Mouse (Mus musculus): ENCODE results near the gene Pgam1. TPM values are rescaled to one million over a fixed set of nuclear protein-coding genes. Genes with fewer than 3 reads are reported as not detected.

Gene Pgam1
- polyA plus RNA-seq, 1 experiment from 2014 or later, result 577 TPM

DNA sequence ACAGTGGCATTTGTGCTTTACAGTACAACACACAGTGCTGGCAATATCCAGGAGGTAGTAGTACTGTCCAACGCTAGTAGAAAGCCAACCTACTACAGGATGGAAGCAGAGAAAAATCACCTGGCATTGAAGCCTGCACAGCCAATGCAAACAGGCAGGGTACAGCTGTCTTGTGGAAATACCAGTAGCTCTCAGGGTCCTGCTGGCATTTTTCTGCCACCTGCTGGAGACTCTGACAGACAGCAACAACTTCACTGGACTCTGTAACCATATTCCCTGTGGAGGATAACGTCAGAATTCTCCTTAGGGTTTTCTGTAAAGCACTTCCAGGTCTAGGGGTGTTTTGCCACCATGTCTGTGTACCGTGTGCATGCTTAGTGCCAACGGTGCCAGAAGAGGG lies 40.6 kb downstream of the Pgam1 start:
- Histone ChIP-seq H3K4me2 (replicated peaks) (no peak overlapping the region), H3K27me3 (replicated peaks) (no peaks in the 10 kb centered on the region), H3K27ac (no peak overlapping the region), H3K9me3 (no peaks in the 10 kb centered on the region), H3K4me3 (no peak overlapping the region), H3K36me3 (peaks cover 94% of the 10 kb centered on the region), H3K9ac (no peak overlapping the region), H3K4me1 (no peaks in the 10 kb centered on the region)
- 82% methylated on average over 4 of the region's 4 CpGs for WGBS
- ATAC-seq (ENCODE audit: low FRiP score, low read depth), result no peak

DNA sequence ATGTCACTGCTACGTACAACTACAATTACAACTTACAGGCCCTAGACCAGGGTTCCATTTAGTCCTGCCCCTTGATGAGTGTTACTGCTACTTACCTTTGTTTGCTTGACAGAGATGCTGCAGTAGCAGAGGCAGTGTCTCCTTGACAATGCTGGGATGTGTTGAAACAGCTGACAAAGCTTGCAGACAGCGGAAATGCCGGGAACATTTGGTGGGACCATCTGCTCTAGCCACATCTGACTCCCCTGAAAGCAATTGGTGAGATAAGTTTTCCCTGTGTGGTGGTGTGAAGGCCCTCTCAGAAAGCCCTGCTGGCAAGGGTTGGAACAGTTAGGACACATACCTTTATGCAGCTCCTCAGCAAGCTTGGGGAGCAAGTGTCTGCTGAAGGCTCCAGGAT lies 41.9 kb downstream of the Pgam1 start:
- H3K36me3 ChIP-seq, result peaks cover 89% of the 10 kb centered on the region
- 86% methylated on average over 3 of the region's 3 CpGs for WGBS
- H3K9me3 ChIP-seq, result no peaks in the 10 kb centered on the region
- no peak for ATAC-seq (ENCODE audit: low FRiP score, low read depth)
- no peak overlapping the region for H3K27ac ChIP-seq
- no peaks in the 10 kb centered on the region for H3K4me1 ChIP-seq
- H3K4me3 ChIP-seq, result no peak overlapping the region
- no peak overlapping the region for H3K4me2 ChIP-seq (replicated peaks)
- H3K9ac ChIP-seq, result no peak overlapping the region
- no peaks in the 10 kb centered on the region for H3K27me3 ChIP-seq (replicated peaks)

Other genes starting within 250 kb of the Pgam1 start
- 24.0 and 26.2 TPM in 2 replicates for gene Slit1, start 168.3 kb upstream of the Pgam1 start, polyA plus RNA-seq (2016; fragmentation: Nextera tagmentation; extraction: Ambion mirVana)
- 21.2 and 22.0 TPM in 2 replicates for gene Arhgap19, start 109.9 kb upstream of the Pgam1 start, polyA plus RNA-seq (2016; fragmentation: Nextera tagmentation; extraction: Ambion mirVana)
- gene Frat1, start 82.0 kb upstream of the Pgam1 start, polyA plus RNA-seq (2016; fragmentation: Nextera tagmentation; extraction: Ambion mirVana), result 15.2 and 19.1 TPM in 2 replicates
- 19.3 and 19.7 TPM in 2 replicates for gene Frat2, start 63.8 kb upstream of the Pgam1 start, polyA plus RNA-seq (2016; fragmentation: Nextera tagmentation; extraction: Ambion mirVana)
- gene Rrp12, start 15.8 kb upstream of the Pgam1 start, polyA plus RNA-seq (2016; fragmentation: Nextera tagmentation; extraction: Ambion mirVana), result 19.6 and 20.4 TPM in 2 replicates
- 67.0 and 68.3 TPM in 2 replicates for gene Exosc1, start 21.5 kb downstream of the Pgam1 start, polyA plus RNA-seq (2016; fragmentation: Nextera tagmentation; extraction: Ambion mirVana)
- 79.2 and 82.1 TPM in 2 replicates for gene Zdhhc16, start 21.6 kb downstream of the Pgam1 start, polyA plus RNA-seq (2016; fragmentation: Nextera tagmentation; extraction: Ambion mirVana)
- gene Mms19, start 69.2 kb downstream of the Pgam1 start, polyA plus RNA-seq (2016; fragmentation: Nextera tagmentation; extraction: Ambion mirVana), result 34.7 and 38.4 TPM in 2 replicates
- gene Ubtd1, start 69.8 kb downstream of the Pgam1 start, polyA plus RNA-seq (2016; fragmentation: Nextera tagmentation; extraction: Ambion mirVana), result 16.9 and 17.6 TPM in 2 replicates
- gene Ankrd2, start 124.1 kb downstream of the Pgam1 start, polyA plus RNA-seq (2016; fragmentation: Nextera tagmentation; extraction: Ambion mirVana), result 0.18 TPM in 1 of 2 replicates, not detected in the other
- 0.98 and 1.0 TPM in 2 replicates for gene Hoga1, start 133.7 kb downstream of the Pgam1 start, polyA plus RNA-seq (2016; fragmentation: Nextera tagmentation; extraction: Ambion mirVana)
- gene 4933411K16Rik, start 140.3 kb downstream of the Pgam1 start, polyA plus RNA-seq (2016; fragmentation: Nextera tagmentation; extraction: Ambion mirVana), result not detected in 2 replicates
- 93.6 and 98.9 TPM in 2 replicates for gene Morn4, start 174.4 kb downstream of the Pgam1 start, polyA plus RNA-seq (2016; fragmentation: Nextera tagmentation; extraction: Ambion mirVana)
- gene Pi4k2a, start 178.5 kb downstream of the Pgam1 start, polyA plus RNA-seq (2016; fragmentation: Nextera tagmentation; extraction: Ambion mirVana), result 38.3 and 40.1 TPM in 2 replicates
- 9.0 and 9.3 TPM in 2 replicates for gene Avpi1, start 217.1 kb downstream of the Pgam1 start, polyA plus RNA-seq (2016; fragmentation: Nextera tagmentation; extraction: Ambion mirVana)
- 8.9 and 12.1 TPM in 2 replicates for gene Marveld1, start 235.5 kb downstream of the Pgam1 start, polyA plus RNA-seq (2016; fragmentation: Nextera tagmentation; extraction: Ambion mirVana)